8 mouse cellular contexts compared by ENCODE assay signal in the genomic region with DNA sequence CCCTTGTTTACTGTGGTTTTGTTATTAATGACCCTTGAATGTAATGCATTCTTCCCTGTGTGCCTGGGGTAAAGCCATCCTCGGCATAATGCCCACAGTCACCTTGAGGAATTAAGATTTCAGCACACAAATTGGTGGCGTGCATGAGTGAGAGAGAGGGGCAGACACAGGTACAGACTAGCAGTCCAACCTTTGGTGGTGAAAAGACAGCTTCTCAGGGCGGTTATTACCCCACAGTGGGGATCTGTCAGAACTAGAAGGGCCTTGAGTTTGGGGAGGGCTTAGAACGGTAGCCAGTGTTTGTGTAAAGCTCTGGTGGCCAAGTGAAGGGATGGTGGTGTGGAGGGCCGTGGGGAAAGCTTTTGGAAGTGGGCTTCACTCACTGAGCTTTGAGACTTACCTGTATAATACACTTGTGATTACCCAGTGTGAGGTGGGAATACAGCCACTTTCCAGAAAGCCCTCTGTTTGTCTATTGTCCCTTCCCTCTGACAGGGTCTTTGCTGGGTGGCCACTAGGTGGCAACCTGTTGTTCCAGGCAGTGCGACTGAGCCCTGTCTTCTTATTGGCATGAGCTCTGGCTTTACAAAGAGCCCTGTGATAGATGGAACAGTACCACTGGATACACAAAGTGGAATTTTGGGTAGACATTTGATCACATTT. TPM values are rescaled to one million over a fixed set of nuclear protein-coding genes. Genes with fewer than 3 reads are reported as not detected.
DNase-seq lines count a peak whose midpoint lies in the region; ATAC-seq and TF ChIP-seq lines count a peak whose summit lies in the region.

No protein-coding gene starts in this region.

- 59% methylated on average over 6 of the region's 6 CpGs for WGBS in lung, embryonic 15.5 days

- TF ChIP-seq CTCF in E14TG2a.4 (conservative IDR thresholded peaks at IDR 0.05; ENCODE audit: low read length): peak; percentile 70

- ATAC-seq in activated CD4-positive, CD25-positive, alpha-beta regulatory T cell, adult 4 months: peak; percentile 72
- peak; percentile 94 for ATAC-seq in common myeloid progenitor, adult 5-6 weeks (replicated peaks; ENCODE audit: low read depth, poor library complexity, severe bottlenecking)
- peak; percentile 46; the same call in 1 of the 2 replicates for ATAC-seq in lung, embryonic 15.5 days (ENCODE audit: borderline replicate concordance, extremely low read depth, low FRiP score, low TSS enrichment)
- ATAC-seq in monocyte, adult 5-6 weeks (replicated peaks; ENCODE audit: insufficient number of reproducible peaks, low FRiP score, low TSS enrichment, poor library complexity, severe bottlenecking): no peak

- H3K9me3 ChIP-seq in E14TG2a.4 (ENCODE audit: low read length): no peaks in the 10 kb centered on the region
- no peaks in the 10 kb centered on the region for H3K9me3 ChIP-seq in lung, embryonic 15.5 days

- H3K4me2 ChIP-seq in lung, embryonic 15.5 days: no peak overlapping the region

- H3K4me3 ChIP-seq in E14TG2a.4 (replicated peaks; ENCODE audit: low read length): no peak overlapping the region
- H3K4me3 ChIP-seq in lung, embryonic 15.5 days: no peak overlapping the region

- peaks cover 4% of the 10 kb centered on the region for H3K4me1 ChIP-seq in E14TG2a.4 (replicated peaks; ENCODE audit: low read depth, low read length)
- no peaks in the 10 kb centered on the region; the same call in 1 of the 2 replicates for H3K4me1 ChIP-seq in lung, embryonic 15.5 days

- no peaks in the 10 kb centered on the region for H3K27me3 ChIP-seq in E14TG2a.4 (ENCODE audit: insufficient read depth, low read length)
- H3K27me3 ChIP-seq in lung, embryonic 15.5 days: no peaks in the 10 kb centered on the region

- peak; percentile 55 to 67 for DNase-seq in heart, postnatal 10 days
- DNase-seq in kidney, postnatal 14 days: peak; percentile 76
- DNase-seq in retina, postnatal 7 days (ENCODE audit: low read depth, low spot score): peak; percentile 23

- no peak overlapping the region for H3K9ac ChIP-seq in lung, embryonic 15.5 days

- peaks cover 78% of the 10 kb centered on the region for H3K36me3 ChIP-seq in E14TG2a.4 (ENCODE audit: insufficient read depth, low read length)
- 0 out of 2 replicates have a peak, but pooled peaks cover 2% of the 10 kb centered on the region for H3K36me3 ChIP-seq in lung, embryonic 15.5 days

- H3K27ac ChIP-seq in lung, embryonic 15.5 days: no peak overlapping the region

- intact Hi-C loops in heart, postnatal 10 days (cut with DNase I): loop anchor here (2.0 kb wide), 2 partner anchors 93 to 109 kb away; a partner anchor contains a TSS

RNA-seq across cellular contexts. Expression of a gene that starts 59.2 kb away (rescaled TPM):
- 10 to 100 TPM; 11.0 to 13.4 TPM for polyA plus RNA-seq in activated CD4-positive, CD25-positive, alpha-beta regulatory T cell, adult 4 months (2017; shearing (Covaris generic))
- 3.3 and 5.4 TPM in 2 replicates for total RNA-seq in common myeloid progenitor, adult 5-6 weeks (2017)
- 10 to 100 TPM; 16.6 to 19.7 TPM for total RNA-seq in heart, postnatal 10 days (2021)
- 21.3 and 22.8 TPM in 2 replicates for polyA plus RNA-seq in lung, embryonic 15.5 days (2015; fragmentation: Nextera tagmentation; extraction: Ambion mirVana)
- total RNA-seq in monocyte, adult 5-6 weeks (2017): 2.0 to 7.4 TPM (median 4.2 TPM) in 3 replicates

Comparison
In these comparisons a context has a peak if more than half of its experiments do, and no peak if none do; other contexts are left out.
1. DNase-seq: peak in every context shown above with its lines; median percentile 76 in kidney, postnatal 14 days; 61 in heart, postnatal 10 days; 23 in retina, postnatal 7 days.